Mouse (Mus musculus): ENCODE results near the gene Zbtb7b.

Gene Zbtb7b

DNA sequence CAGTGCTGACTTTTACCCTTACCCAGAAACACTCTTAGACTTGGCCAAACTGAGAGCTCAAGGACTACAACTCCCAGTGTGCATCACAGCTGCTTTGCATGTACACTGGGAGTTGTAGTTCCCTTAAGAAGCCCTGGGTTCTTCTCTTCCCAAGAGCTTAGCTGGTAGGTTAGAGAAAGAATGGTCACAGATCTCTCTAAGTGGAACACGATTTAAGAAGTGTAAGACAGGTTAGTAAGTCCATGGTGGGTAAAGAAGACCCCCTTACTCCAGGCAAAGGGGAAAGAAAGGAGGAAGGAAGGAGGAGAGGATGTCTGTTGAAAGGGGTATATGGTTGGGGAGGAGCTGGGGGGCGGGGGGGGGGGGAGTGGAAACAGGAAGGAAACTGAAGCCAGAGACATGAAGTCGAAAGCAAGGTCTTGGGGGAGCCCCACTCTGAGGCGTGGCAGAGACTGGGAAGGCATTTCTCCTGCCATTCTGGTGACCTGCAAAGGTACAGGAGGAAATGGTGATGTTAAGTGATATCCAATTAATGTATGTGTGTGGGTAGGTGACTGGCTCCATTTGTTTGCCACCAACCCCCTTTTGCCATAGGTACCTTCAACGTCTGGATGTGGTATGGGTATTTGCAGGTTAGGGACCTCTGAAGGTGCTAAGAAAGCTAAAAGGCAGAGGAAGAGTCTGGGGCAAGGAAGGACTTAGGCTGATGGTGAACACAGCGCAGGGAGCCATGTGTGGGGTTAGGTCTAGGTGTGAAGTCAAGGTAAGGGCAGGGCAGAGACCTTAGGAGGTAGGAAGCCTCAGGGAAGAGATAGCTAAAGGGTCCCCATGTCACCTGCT is 5.5 kb downstream of the Zbtb7b start:
- no peak for DNase-seq

DNA sequence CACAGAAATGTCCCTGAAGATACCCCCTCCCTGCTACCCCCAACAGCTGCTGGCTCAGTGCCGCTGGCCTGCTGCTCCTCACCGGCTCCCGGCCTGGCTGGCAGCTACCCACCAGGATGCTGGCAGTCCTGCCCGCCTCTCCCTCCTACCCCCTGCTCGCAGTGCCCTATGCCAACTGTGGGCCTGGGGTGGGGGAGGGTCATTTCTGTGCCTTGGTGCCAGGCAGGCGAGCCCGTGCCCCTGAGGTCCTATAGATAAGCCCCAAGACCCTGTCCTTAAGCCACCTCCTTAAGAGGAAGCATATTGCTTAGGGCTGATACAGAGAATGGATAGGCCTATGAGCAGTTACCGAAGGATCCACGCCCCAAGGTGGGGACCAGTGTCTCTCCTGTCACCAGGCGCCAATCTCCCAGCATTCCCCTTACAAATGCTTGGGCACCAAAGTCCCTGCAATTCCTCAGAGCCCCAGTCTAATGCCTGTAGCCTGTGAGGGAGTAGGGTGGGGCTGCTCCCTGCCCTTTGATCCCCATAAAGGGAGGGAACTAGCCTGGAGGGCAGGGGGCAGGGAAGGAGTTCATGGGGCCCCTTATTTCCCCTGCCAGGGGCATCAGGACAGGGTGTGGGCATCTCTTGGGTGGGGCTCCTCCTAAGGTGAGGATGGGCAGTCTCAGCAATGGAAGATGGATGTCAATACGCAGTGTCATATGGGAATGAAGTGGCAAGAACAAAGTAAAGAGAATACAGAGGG is 6.3 kb downstream of the Zbtb7b start:
- peak; percentile 56 for DNase-seq

DNA sequence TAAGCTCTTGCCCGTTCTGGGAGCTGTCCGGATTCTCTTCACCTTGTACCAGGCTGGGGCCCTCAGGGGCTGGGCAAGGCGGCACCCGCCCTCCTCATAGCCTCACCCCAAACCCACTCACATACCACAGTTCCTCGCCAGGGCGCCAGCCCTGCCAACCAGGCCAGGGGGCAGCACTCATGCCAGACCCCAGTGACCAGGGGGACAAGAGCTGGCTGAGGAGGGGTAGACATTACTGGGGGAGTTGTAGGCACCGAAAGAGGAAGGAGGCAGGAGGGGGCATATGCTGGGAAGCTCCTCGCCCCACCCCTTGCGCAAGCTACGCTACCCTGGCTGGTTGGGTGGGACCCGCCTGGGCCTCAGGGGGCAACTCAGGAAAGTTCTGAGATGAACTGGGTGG is 6.9 kb downstream of the Zbtb7b start:
- no peak for DNase-seq

DNA sequence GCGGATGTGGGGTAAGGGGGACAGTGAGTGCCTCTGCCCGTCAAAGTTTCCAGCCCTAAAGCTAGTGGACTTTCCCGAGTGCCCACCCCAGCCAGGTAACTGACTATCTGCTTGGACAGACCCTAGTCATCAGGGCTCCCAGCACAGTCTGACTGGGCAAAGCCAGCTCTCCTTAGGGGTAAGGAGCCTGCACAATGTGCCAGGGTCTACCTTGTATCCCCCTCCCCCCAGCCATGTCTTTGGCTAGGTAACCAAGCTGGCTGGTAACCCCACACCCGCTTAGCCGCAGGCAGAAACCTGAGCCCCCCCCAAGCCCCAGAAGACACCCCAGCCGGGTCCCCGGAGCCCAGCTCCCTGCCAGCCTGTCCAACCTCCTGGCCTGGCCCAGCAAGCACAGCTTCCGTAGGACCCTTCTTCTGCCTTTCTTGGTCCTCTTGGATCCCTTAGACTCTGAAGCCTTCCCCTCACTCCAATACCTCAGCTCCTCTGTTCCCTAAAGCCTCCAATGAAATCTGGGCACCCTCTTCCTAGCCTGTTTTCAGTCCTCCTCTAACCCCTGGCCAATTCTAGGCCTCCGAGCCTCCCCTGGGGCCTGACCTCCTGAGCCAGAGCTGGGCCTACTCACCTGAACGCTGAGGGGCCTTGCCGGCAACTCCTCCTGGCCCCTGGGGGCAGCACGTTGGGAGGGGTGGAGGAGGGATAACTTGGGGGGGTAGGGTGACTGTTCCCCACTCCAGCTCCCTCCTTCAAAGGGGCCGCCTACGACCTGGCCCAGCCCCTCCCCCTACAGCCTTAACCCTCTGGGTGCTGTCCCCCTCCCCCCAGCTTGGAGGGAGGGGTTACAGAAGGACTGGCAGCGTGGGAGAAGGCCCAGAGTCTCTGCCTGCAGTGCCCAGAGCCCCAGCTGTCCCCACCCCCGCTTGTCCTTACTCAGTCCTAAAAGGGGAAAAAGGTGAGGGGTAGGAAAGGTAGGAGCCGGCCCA is 7.8 kb downstream of the Zbtb7b start:
- DNase-seq = no peak

DNA sequence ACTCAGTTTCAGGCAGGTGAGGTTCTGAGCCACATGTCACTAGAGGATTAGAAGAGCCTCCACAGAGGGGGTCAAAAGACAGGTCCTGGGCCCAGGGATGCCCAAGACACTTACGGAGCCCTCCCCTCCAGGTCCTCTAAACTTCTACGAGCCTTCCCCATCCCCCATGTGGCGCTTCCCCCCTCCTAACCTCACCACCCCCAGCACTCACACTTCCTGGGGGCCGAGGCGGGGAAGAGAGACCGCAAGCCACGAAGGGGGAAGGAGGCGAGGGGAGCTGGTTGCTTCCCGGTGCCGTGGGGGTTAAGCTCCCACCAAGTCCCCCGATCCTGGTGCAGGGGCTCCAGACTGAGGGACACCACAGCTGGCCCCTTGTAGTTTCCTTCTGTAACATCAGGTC is 9.1 kb downstream of the Zbtb7b start:
- DNase-seq = no peak

DNA sequence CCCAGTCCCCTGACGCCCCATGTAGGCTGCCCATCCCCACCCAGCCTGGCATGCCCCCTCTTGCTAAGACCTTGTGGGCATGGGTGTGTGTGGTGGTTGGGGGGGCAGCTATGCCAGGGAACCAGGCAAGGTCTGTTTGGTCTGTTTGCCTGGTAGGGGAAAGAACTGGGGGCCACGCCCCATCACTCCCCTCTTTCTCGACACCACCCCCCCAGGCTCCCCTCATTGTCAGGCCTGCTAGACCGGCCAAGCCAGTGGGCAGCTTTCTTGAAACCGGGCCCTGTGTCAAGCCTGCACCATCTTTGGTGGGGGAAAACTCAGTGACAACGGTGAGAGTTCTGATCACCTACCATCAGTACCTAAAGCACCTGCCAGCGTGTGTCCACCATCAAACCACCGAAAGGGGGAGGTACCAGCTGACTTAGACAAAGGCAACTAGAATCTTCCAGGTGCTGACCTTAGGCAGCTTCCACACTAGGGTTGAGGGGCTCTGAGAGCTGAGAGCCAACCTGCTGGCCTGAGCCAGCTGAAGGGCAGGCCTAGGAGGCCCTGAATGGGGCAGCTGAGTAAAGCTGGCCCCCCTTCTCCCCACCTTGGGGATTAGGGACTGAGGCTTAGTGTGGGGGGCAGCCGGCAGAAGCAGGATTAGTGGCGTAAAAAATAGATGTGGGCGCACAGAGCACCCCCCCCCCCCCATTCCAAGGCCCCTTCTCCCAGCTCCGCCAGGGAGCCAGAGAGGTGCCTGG is 10.1 kb downstream of the Zbtb7b start:
- DNase-seq = no peak

DNA sequence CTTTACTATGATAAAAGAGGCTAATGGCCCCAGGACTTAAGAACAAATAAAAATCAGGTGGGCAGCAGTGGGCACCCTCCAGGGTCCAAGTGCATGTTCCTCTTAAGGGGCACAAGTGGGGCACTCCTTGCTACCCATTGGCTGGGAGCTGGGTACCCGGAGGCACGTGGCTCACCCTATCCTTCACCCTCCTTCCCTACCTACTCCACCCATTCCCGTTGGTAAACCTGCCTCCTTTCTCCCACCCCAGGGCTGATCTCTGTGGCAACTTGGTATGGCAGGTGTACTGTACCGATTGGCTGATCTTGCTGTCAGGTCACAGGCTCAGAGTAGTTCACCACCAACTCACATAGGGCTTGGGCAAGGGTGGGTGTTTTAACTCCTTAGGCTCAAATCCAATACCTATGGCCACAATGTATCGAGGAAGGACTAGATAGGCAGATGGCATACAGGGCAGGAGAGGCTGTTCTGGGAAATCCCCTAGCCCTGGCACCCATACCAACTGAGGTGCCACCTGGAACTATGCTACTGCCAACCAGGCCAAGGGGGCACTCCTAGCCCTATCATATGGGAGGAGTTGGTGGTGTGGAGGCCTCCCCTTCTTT is 10.8 kb downstream of the Zbtb7b start:
- no peak for DNase-seq

DNA sequence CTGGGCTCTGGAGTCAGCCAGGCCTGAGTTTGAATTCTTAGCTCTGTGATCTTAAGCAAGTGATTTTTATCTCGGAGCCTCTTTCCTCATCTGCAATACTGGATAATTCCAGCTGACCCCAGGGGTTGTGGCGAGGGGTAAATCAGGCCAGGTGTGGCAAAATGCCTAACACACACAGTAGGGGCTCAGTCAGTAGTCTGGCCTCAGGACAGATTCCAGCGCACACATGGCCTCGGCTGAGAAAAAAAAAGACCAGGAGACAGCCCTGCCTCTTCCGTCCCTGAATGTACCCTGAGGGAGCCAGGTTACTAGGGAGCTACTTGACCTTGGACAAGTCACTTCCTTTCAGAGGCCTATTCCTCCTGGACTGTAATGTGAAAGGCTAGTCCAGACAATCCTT is 11.6 kb downstream of the Zbtb7b start:
- no peak for DNase-seq

DNA sequence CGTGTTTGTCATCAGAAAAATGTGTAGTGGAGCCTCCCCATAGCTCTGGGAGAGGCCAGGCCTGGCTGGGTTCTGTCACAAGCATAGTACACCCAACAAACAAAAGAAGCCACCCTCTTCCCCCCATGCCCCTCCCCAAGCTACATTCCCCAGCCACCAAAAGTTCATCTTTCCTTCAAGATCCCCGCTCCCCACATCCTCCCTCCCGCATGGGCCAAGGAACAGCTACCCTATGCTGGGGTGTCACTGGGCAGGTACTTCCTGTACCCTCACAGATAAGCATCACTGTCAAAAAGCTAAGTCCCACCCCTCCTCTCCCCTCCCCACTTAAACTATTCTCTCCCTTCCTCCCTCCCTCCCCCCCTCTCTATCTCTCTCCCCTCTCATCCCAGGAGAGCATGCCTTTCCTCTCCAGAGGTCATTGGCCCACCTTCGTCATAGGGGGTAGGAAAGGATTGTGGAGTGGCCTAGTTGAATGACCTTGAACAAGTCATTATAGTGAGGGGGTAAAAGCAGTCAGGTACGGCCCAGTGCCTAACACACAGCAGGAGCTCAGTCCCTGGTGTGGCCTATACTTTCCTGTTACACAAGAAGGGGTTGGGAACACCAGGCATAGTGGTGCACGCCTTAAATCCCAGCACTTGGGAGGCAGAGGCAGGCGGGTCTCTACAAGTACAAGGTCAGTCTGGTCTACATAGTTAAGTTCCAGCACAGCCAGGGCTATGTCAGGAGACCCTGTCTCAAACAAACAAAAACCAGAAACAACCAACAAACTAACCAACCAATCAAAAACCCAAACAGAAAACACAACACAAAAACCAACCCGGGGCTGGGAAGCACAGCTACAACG is 12.3 kb downstream of the Zbtb7b start:
- no peak for DNase-seq

DNA sequence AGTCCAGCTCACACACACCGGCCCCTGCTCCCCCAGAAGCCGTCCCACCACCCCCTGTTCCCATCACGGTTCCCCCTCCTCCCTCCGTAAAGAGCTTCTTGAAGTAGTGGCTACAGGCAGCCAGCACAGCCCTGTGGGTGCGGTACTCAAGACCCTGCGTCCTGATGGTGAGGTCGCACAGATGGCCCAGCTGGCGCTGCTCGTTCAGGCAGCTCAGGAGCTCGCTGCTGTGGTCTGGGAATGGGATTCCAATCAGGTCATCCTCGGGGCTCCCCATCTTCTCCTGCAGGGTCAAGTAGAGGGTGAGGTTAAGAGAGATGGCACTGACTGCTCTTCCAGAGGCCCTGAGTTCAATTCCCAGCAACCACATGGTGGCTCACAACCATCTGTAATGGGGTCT is 13.3 kb downstream of the Zbtb7b start:
- no peak for DNase-seq

DNA sequence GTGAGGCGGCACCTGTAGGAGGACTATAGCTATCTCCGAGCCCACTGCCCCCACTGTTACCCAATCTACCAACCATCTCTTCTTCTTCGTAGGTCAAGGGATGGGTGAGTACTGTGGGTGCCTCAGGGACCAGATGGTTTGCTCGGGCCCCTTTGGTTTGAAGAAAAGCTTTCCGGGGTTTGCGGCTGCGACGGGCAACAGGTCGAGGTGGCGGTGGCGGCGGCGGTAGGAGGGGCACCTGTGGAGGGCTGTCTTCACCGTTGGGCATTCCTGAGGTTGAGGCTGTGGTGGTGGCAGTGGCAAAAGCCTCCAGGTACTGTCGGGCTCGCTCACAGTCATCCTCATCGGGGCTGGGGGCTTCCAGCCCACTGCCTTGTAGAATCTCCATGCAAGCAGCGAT is 13.9 kb downstream of the Zbtb7b start:
- DNase-seq = no peak

DNA sequence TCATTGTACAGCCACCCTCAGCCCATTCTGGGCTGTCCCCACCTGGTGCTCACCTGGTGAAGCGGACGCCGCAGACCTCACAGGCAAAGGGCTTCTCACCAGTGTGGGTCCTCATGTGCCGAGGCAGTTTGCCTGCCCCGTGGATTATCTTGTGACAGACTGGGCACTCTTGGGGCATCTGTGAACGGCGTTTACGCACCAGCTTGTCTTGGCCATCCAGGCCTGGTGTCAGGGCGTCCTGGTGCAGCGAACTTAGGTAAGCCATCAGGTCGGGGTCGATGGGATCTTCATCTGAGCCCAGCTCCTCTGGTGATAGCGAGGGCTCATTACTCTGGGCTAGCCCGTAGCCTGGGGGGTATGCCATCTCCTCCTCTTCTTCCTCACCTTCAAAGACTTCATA is 14.3 kb downstream of the Zbtb7b start:
- no peak for DNase-seq

DNA sequence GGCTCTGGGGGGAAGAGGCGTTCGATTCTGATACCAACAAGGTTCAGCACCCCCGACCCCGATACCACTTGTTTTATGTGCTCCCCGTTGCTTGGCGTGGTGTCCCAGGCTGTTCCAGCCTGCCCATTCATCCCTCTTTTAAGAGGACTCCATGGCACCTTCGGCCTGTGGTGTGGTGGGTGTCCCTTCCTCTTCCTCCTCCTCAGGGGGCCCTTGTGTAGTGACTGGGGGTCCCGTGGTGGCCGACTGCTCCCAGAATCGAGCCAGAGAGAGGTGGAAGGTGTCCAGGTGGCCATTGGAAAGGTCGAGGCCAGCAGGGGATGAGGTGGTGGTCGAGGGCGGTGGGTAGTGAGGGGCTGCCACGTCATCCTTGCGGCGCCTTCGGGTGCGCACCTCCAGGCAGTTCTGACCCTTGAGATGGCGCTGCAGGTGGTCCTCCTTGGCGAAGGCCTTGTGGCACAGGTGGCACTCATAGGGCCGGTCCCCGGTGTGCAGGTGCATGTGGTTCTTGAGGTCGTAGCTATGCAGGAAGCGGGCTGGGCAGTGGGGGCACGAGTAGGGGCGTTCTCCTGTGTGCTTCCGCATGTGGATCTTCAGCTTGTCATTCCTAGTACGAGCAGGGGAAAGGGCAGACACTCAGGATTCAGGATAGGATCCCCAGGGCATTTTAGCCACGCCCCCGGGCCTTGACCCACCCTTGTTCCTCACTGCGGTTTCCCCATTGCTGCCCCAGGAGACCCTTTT is 15.0 kb downstream of the Zbtb7b start:
- DNase-seq = no peak

DNA sequence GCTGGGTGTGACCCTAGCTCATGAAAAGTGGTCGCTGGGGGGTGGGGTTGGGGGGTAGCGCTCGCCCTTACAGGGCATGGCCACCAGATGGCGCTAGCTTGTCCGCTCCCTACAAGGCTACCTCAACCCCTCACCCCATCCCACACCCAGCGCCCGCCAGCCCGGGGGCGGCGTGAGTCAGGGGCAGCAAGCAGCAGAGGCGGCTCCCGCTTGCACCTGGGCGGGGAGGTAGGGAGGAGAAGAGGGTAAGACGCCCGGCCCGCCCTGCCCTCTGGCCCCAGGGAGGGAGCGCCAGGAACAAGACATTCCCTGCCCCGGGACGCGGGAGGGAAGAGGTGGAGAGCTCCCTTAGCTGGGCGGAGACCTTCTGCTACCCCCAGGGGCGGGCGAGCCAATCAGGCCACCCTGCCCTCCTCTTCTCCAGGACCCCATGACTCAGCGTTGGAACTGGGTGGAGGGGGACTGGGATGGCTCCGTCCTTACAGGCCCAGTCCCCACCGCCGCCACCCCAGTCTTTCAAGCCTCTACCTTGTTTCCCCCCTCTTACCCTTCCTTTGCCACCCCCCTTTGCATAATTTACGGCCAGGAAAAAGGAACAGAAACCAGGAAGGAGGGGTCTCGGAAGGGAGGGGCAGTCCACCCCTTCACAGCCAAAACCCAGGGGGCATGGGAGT is 16.0 kb downstream of the Zbtb7b start:
- peak; percentile 62 for DNase-seq

DNA sequence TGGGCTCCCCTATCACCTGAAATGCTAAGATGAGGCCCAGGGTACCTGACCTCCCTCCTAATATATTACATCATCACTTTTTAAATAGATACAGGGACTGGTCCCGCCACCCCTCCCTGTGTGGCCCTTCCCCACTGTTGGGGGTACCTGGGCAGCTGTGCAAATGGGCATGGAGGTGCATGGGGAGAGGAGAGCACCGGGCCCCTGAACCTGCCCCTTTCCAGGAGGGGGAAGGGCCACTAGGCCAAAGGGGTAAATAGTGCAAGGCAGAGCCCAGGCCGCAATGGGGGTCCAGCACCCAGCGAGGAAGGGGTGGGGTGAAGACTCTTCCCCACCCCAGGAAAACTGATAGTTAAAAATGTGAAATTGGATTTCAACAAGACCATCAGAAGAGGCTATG is 16.7 kb downstream of the Zbtb7b start:
- no peak for DNase-seq

DNA sequence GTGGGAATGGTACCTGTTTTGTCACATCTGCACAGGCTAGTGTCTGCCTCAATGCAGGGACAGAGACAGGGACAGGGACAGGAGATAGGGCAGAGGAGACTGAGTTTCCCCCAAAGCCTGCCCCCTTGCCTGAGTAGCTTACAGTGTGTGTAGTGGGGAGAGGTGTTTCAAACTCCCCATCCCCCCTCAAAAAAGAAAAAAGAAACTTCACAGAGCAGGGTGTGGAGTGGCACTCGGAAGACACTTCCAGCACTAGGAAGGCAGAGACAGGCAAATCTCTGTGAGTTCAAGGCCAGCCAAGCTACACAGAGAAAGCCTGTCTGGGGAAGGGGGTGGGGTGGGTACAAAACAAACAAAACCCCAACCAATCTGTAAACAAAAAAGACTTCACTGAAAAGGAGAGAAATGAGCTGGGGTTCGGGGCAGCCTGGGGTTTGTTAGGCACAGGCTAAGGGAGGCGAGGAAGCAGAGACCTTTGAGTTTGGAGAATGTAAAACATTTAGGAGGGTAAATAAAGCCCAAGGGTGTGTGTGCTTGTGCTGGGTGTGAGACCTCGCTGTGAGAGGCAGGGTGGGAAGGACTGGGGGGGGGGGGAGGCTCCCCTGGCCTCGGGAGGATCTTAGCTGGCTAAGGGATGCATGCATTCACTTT is 20.9 kb downstream of the Zbtb7b start:
- no peak for DNase-seq

DNA sequence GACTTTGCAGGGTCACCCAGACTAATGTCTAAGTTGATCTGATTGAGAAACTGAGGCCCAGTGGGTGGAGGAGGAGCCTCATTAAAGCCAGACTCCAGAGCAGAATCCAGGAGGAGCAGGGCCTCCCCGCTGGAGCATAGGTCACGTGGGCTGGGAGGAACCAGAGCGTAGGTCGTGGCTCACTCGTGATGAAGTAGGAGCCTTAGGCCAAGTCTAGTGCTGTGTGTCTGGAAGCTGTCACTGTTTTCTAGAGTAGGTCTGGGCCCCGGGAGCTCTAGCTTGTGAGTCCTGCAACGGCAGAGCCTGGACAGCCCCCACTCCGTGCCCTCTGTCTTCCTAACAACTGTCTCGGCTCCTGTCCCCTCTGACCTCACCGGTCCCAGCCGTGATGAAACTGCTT is 27.2 kb downstream of the Zbtb7b start:
- no peak for DNase-seq

DNA sequence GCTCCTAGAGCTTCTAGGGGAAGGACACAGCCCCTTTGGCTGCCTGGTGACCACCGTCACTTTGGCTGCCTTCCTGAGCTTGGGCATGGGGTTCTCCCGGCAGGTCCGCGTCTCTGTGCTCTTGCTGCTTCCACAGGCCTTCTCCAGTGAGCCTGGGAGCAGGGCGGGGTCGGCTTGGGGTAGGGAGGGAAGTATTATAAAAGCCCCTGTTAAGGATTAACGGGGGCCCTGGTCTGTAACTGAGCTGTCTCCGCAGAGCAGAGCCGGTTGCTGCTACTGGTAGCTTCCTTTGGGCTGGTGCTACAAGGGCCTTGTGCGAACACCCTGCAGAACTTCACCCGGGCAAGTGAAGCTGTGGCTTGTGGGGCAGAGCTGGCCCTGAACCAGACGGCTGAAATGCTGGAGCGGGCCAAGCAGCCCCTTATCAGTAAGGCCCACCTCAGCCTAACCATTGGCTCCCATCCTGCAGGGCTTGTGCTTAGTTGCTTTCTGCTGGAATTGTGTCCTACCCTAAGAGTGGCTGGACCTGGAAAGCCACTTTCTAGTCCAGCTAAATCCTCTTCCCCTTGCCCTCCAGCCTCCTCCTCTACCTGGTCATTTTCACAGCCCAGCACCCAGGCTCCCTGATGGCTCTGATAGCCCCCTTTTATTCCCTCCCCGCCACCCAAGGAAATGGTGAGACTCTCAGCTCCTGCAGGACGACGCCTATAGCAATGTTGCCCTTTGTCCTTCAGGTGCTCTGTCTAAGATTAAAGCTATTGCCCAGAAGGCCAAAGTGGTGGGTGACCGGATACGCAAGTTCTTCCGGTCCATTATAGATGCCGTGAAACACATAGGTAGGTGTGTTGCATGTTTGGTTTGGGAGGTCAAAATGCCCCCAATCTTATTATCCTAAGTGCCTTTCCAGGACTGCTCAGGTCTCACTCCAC is 28.8 kb downstream of the Zbtb7b start:
- DNase-seq = no peak
